In the genomic region with DNA sequence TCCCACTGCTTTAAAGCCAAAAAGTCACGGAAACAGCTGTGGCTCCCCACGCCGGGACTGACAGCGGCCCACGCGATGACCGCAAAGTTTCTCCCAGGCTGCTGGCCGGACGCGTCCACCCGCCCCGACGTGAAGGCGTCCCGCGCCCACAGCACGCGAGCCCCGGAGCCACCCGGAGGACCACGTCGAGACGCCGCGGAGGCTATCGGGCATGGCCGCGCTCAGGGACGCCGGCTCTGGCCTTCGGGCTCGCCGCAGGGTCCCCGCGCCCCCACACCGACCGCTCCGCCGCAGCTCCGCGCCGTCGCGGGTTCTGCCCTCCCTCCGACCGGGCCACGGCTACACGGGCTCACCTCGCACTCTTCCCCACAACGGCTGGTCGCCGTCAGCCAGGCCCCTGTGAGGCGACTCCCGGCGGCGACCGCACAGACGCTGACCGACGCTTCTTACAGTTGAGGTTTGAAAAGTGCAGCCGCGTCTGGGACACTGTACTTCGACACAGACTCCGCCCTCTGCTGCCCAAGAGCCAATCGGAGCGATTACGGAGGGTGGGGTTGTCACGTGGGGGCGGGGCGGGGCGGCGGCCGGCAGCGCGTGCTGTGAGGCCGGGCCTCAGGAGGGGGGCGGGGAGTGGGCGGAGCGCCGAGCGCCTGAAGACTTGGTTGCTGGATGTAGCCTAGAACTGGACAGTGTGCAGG, we compare ENCODE assay signal across 7 mouse cellular contexts. TPM values are rescaled to one million over a fixed set of nuclear protein-coding genes. Genes with fewer than 3 reads are reported as not detected.
A peak's percentile ranks its signal among the peaks of the same experiment; 100 is the strongest.
DNase-seq lines count a peak whose midpoint lies in the region; ATAC-seq lines count a peak whose summit lies in the region.

A gene (minus strand): TSS at position 504 of the 698 bp plus-strand sequence.

- peak within 1 kb of the TSS; percentile 89 for H3K27ac ChIP-seq in midbrain, embryonic 10.5 days (replicated peaks)

- no peaks in the 10 kb centered on the region for H3K9me3 ChIP-seq in midbrain, embryonic 10.5 days (replicated peaks)

- H3K4me3 ChIP-seq in midbrain, embryonic 10.5 days: peak within 1 kb of the TSS; percentile 85

- no peaks in the 10 kb centered on the region for H3K27me3 ChIP-seq in midbrain, embryonic 10.5 days (ENCODE audit: low read depth, poor library complexity, severe bottlenecking)

- no peaks in the 10 kb centered on the region for H3K36me3 ChIP-seq in midbrain, embryonic 10.5 days

- intact Hi-C loops in left cerebral cortex, postnatal 25 days (cut with DNase I): no loop called here

- peaks cover 10% of the 10 kb centered on the region; the same call in 1 of the 2 replicates for H3K4me1 ChIP-seq in midbrain, embryonic 10.5 days

- 0% methylated on average over 81 of the region's 81 CpGs for WGBS in midbrain, embryonic 10.5 days

- peak; percentile 80 for ATAC-seq in inflammation-experienced regulatory T-cells, adult 6 months

- DNase-seq in adrenal gland, adult (ENCODE audit: inconsistent age in 2 of 2, low spot score in 1 of 2): peak; percentile 92 to 95
- DNase-seq in embryo, embryonic 10 days (ENCODE audit: low spot score): peak; percentile 95
- DNase-seq in gastrocnemius, postnatal 10 days: peak; percentile 96
- DNase-seq in left cerebral cortex, postnatal 25 days (ENCODE audit: low spot score in 2 of 2): peak; percentile 66 to 77
- peak; percentile 93 for DNase-seq in midbrain, embryonic 10.5 days (ENCODE audit: low spot score)
- peak; percentile 86 for DNase-seq in right cerebral cortex, postnatal 4 days

RNA-seq across cellular contexts. Expression of the gene that starts here (rescaled TPM):
- 10 to 100 TPM; 11.5 to 14.2 TPM for total RNA-seq in gastrocnemius, postnatal 10 days (2021)
- 100 to 1,000 TPM; 464 to 513 (median 490) TPM for polyA plus RNA-seq in inflammation-experienced regulatory T-cells, adult 6 months (2017; shearing (Covaris generic))
- 1 to 10 TPM; 6.5 to 8.4 TPM for total RNA-seq in left cerebral cortex, postnatal 25 days (2021)
- polyA plus RNA-seq in midbrain, embryonic 10.5 days (2016; fragmentation: Nextera tagmentation; extraction: Ambion mirVana): 8.3 and 9.6 TPM in 2 replicates

Comparison
In these comparisons a context has a peak if more than half of its experiments do, and no peak if none do; other contexts are left out.
1. Peak in every context shown above with its lines: DNase-seq, ATAC-seq, H3K4me3 ChIP-seq and H3K27ac ChIP-seq.
2. RNA of the gene that starts here (polyA plus RNA-seq): 464 to 513 TPM in inflammation-experienced regulatory T-cells, adult 6 months; 8.3 to 9.6 TPM in midbrain, embryonic 10.5 days; every median in the first group is over 10 times any median in the second.